26 mouse cellular contexts compared by ENCODE assay signal in genomic region chr11:69005193-69005592, GRCm38 (mm10). TPM values are rescaled to one million over a fixed set of nuclear protein-coding genes. Genes with fewer than 3 reads are reported as not detected.
DNase-seq lines count a peak whose midpoint lies in the region; ATAC-seq and TF ChIP-seq lines count a peak whose summit lies in the region.
"Had no signal": no experiment of that assay in that cellular context is flagged by ENCODE, and none has a peak within 500 bp of the region (broad histone marks: within the 10 kb centered on the region; RNA-seq: fewer than 3 reads in every experiment).

No protein-coding gene starts in this region.

- H3K4me3 ChIP-seq in forebrain, embryonic 13.5 days: no peak overlapping the region
- H3K4me3 ChIP-seq in forebrain, embryonic 11.5 days (ENCODE audit: low read depth, low read length): no peak overlapping the region
- no peak overlapping the region for H3K4me3 ChIP-seq in liver, embryonic 12.5 days
- no peak overlapping the region for H3K4me3 ChIP-seq in forebrain, embryonic 15.5 days
- H3K4me3 ChIP-seq in lung, postnatal 0 days (ENCODE audit: low read depth, low read length): no peak overlapping the region
- H3K4me3 ChIP-seq: forebrain, embryonic 10.5 days; heart, embryonic 15.5 days; limb, embryonic 13.5 days; neural tube, embryonic 15.5 days had no signal

- 88% methylated on average over 7 of the region's 7 CpGs for WGBS in forebrain, embryonic 13.5 days
- WGBS in forebrain, embryonic 11.5 days: 91% methylated on average over 7 of the region's 7 CpGs
- 44% methylated on average over 7 of the region's 7 CpGs for WGBS in liver, embryonic 12.5 days (ENCODE audit: insufficient replicate concordance)
- 87% methylated on average over 7 of the region's 7 CpGs for WGBS in forebrain, embryonic 15.5 days
- 83% methylated on average over 7 of the region's 7 CpGs for WGBS in lung, postnatal 0 days

- H3K4me2 ChIP-seq in forebrain, embryonic 13.5 days: no peak overlapping the region
- H3K4me2 ChIP-seq in forebrain, embryonic 11.5 days (ENCODE audit: low read depth, low read length, severe bottlenecking): no peak overlapping the region
- H3K4me2 ChIP-seq in liver, embryonic 12.5 days: peak overlapping the region; percentile 47
- H3K4me2 ChIP-seq in forebrain, embryonic 15.5 days (replicated peaks): no peak overlapping the region
- no peak overlapping the region for H3K4me2 ChIP-seq in lung, postnatal 0 days (replicated peaks; ENCODE audit: low read depth, low read length)
- H3K4me2 ChIP-seq: heart, embryonic 15.5 days; limb, embryonic 13.5 days; lung, embryonic 14.5 days; midbrain, embryonic 11.5 days; neural tube, embryonic 15.5 days had no signal

- no peaks in the 10 kb centered on the region for H3K27me3 ChIP-seq in forebrain, embryonic 13.5 days
- H3K27me3 ChIP-seq in forebrain, embryonic 11.5 days (ENCODE audit: control insufficient read depth, insufficient read depth, low read length): no peaks in the 10 kb centered on the region
- H3K27me3 ChIP-seq in liver, embryonic 12.5 days (replicated peaks): no peaks in the 10 kb centered on the region
- H3K27me3 ChIP-seq in forebrain, embryonic 15.5 days: no peaks in the 10 kb centered on the region
- no peaks in the 10 kb centered on the region for H3K27me3 ChIP-seq in lung, postnatal 0 days (replicated peaks; ENCODE audit: insufficient read depth, low read length)
- H3K27me3 ChIP-seq: heart, embryonic 15.5 days; limb, embryonic 13.5 days; neural tube, embryonic 15.5 days; Patski had no signal

- peaks cover 34% of the 10 kb centered on the region for H3K36me3 ChIP-seq in forebrain, embryonic 13.5 days (ENCODE audit: poor library complexity, severe bottlenecking)
- peaks cover 8% of the 10 kb centered on the region; the same call in 1 of the 2 replicates for H3K36me3 ChIP-seq in forebrain, embryonic 11.5 days (ENCODE audit: control insufficient read depth, insufficient read depth, low read length)
- peaks cover 49% of the 10 kb centered on the region for H3K36me3 ChIP-seq in liver, embryonic 12.5 days
- H3K36me3 ChIP-seq in forebrain, embryonic 15.5 days: peaks cover 23% of the 10 kb centered on the region
- H3K36me3 ChIP-seq in lung, postnatal 0 days (ENCODE audit: insufficient read depth, low read length): peaks cover 11% of the 10 kb centered on the region; the same call in 1 of the 2 replicates

- TF ChIP-seq EP300 in lung, postnatal 0 days (IDR thresholded peaks at IDR 0.05): no peak

- H3K9ac ChIP-seq in forebrain, embryonic 13.5 days: 0 out of 2 replicates have a peak overlapping the region, but pooled peaks have one; percentile 16
- H3K9ac ChIP-seq in forebrain, embryonic 11.5 days (ENCODE audit: low read length): no peak overlapping the region
- H3K9ac ChIP-seq in liver, embryonic 12.5 days: peak overlapping the region; percentile 27
- H3K9ac ChIP-seq in forebrain, embryonic 15.5 days (replicated peaks): no peak overlapping the region
- no peak overlapping the region for H3K9ac ChIP-seq in lung, postnatal 0 days (replicated peaks; ENCODE audit: low read depth)
- H3K9ac ChIP-seq: heart, embryonic 15.5 days; limb, embryonic 13.5 days; lung, embryonic 14.5 days; neural tube, embryonic 15.5 days had no signal

- no peak for DNase-seq in forebrain, embryonic 11.5 days (ENCODE audit: low spot score)
- peak; percentile 62 for DNase-seq in c-Kit-positive CD71-positive TER-119-positive erythroid progenitor cells, embryonic 14.5 days (ENCODE audit: low spot score)
- DNase-seq in yolk sac, embryonic 10.5 days (ENCODE audit: low spot score): no peak
- DNase-seq in lung, postnatal 0 days (ENCODE audit: low spot score): no peak
- DNase-seq: adrenal gland, postnatal 36 days; cerebellum, adult 9-10 months; heart, postnatal 36 days; kidney, adult 9 months; kidney, postnatal 14 days; layer of hippocampus, postnatal 36 days; lung, embryonic 14.5 days; right cerebral cortex, postnatal 25 days; spleen, adult 18-20 months had no signal

- no peak for TF ChIP-seq CTCF in lung, postnatal 0 days (IDR thresholded peaks at IDR 0.05)

- no peak for ATAC-seq in forebrain, embryonic 13.5 days
- ATAC-seq in forebrain, embryonic 11.5 days (replicated peaks; ENCODE audit: low FRiP score): no peak
- peak; percentile 79 for ATAC-seq in liver, embryonic 12.5 days
- ATAC-seq in megakaryocyte progenitor cell, adult 5-6 weeks (replicated peaks; ENCODE audit: poor library complexity): peak; percentile 51
- no peak for ATAC-seq in forebrain, embryonic 15.5 days (replicated peaks)
- ATAC-seq in lung, postnatal 0 days: no peak
- ATAC-seq: hindbrain, postnatal 0 days; intestine, embryonic 16.5 days; Patski had no signal

- H3K27ac ChIP-seq in forebrain, embryonic 13.5 days: no peak overlapping the region
- H3K27ac ChIP-seq in forebrain, embryonic 11.5 days (ENCODE audit: low read depth, low read length): no peak overlapping the region
- peak overlapping the region; percentile 77 for H3K27ac ChIP-seq in liver, embryonic 12.5 days
- H3K27ac ChIP-seq in forebrain, embryonic 15.5 days (replicated peaks): no peak overlapping the region
- H3K27ac ChIP-seq in lung, postnatal 0 days (ENCODE audit: low read length): no peak overlapping the region
- H3K27ac ChIP-seq: forebrain, embryonic 10.5 days; heart, embryonic 15.5 days; hindbrain, postnatal 0 days; limb, embryonic 13.5 days; macrophage; neural tube, embryonic 15.5 days had no signal

- H3K4me1 ChIP-seq in forebrain, embryonic 13.5 days: peaks cover 12% of the 10 kb centered on the region
- peaks cover 4% of the 10 kb centered on the region; the same call in 1 of the 2 replicates for H3K4me1 ChIP-seq in forebrain, embryonic 11.5 days (replicated peaks; ENCODE audit: control insufficient read depth, insufficient read depth, low read length)
- H3K4me1 ChIP-seq in liver, embryonic 12.5 days: peaks cover 50% of the 10 kb centered on the region
- peaks cover 13% of the 10 kb centered on the region for H3K4me1 ChIP-seq in forebrain, embryonic 15.5 days
- H3K4me1 ChIP-seq in lung, postnatal 0 days (ENCODE audit: insufficient read depth, low read depth, low read length): no peaks in the 10 kb centered on the region

- H3K9me3 ChIP-seq in forebrain, embryonic 13.5 days (replicated peaks): no peaks in the 10 kb centered on the region
- no peaks in the 10 kb centered on the region for H3K9me3 ChIP-seq in forebrain, embryonic 11.5 days (ENCODE audit: control insufficient read depth, low read length)
- no peaks in the 10 kb centered on the region for H3K9me3 ChIP-seq in liver, embryonic 12.5 days (replicated peaks)
- H3K9me3 ChIP-seq in forebrain, embryonic 15.5 days: no peaks in the 10 kb centered on the region
- no peaks in the 10 kb centered on the region for H3K9me3 ChIP-seq in lung, postnatal 0 days (ENCODE audit: low read length)
- H3K9me3 ChIP-seq: forebrain, embryonic 10.5 days; heart, embryonic 15.5 days; limb, embryonic 13.5 days; neural tube, embryonic 15.5 days had no signal

RNA-seq across cellular contexts. Expression of gene Pfas, which starts 3.1 kb away (rescaled TPM):
- 34.9 and 37.7 TPM in 2 replicates for polyA plus RNA-seq in forebrain, embryonic 13.5 days (2015; fragmentation: Nextera tagmentation; extraction: Ambion mirVana)
- 48.2 and 55.8 TPM in 2 replicates for polyA plus RNA-seq in forebrain, embryonic 11.5 days (2014; fragmentation: Nextera tagmentation; extraction: Ambion mirVana)
- polyA plus RNA-seq in liver, embryonic 12.5 days (2016; fragmentation: Nextera tagmentation; extraction: Ambion mirVana): 42.2 and 44.4 TPM in 2 replicates
- total RNA-seq in megakaryocyte progenitor cell, adult 5-6 weeks (2015): 24.8 and 31.3 TPM in 2 replicates
- total RNA-seq in megakaryocyte progenitor cell, adult 5-6 weeks (2017): 34.9 and 48.8 TPM in 2 replicates
- polyA plus RNA-seq in forebrain, embryonic 15.5 days (2015; fragmentation: Nextera tagmentation; extraction: Ambion mirVana): 22.5 and 26.3 TPM in 2 replicates
- 7.0 and 9.0 TPM in 2 replicates for polyA plus RNA-seq in lung, postnatal 0 days (2015; fragmentation: Nextera tagmentation; extraction: Ambion mirVana)

RNA-seq across cellular contexts. Expression of gene Ctc1, which starts 10.5 kb away (rescaled TPM):
- polyA plus RNA-seq in forebrain, embryonic 13.5 days (2015; fragmentation: Nextera tagmentation; extraction: Ambion mirVana): 55.6 and 67.4 TPM in 2 replicates
- 94.0 and 95.7 TPM in 2 replicates for polyA plus RNA-seq in forebrain, embryonic 11.5 days (2014; fragmentation: Nextera tagmentation; extraction: Ambion mirVana)
- 31.4 and 34.2 TPM in 2 replicates for polyA plus RNA-seq in liver, embryonic 12.5 days (2016; fragmentation: Nextera tagmentation; extraction: Ambion mirVana)
- total RNA-seq in megakaryocyte progenitor cell, adult 5-6 weeks (2015): 27.8 and 33.7 TPM in 2 replicates
- 21.2 and 27.2 TPM in 2 replicates for total RNA-seq in megakaryocyte progenitor cell, adult 5-6 weeks (2017)
- 65.9 and 67.8 TPM in 2 replicates for polyA plus RNA-seq in forebrain, embryonic 15.5 days (2015; fragmentation: Nextera tagmentation; extraction: Ambion mirVana)
- polyA plus RNA-seq in lung, postnatal 0 days (2015; fragmentation: Nextera tagmentation; extraction: Ambion mirVana): 12.2 and 12.3 TPM in 2 replicates

RNA-seq across cellular contexts. Expression of gene Rangrf, which starts 30.2 kb away (rescaled TPM):
- 46.8 and 49.3 TPM in 2 replicates for polyA plus RNA-seq in forebrain, embryonic 13.5 days (2015; fragmentation: Nextera tagmentation; extraction: Ambion mirVana)
- polyA plus RNA-seq in forebrain, embryonic 11.5 days (2014; fragmentation: Nextera tagmentation; extraction: Ambion mirVana): 64.8 and 67.8 TPM in 2 replicates
- 54.7 and 61.0 TPM in 2 replicates for polyA plus RNA-seq in liver, embryonic 12.5 days (2016; fragmentation: Nextera tagmentation; extraction: Ambion mirVana)
- total RNA-seq in megakaryocyte progenitor cell, adult 5-6 weeks (2015): 91.0 and 123 TPM in 2 replicates
- total RNA-seq in megakaryocyte progenitor cell, adult 5-6 weeks (2017): 46.3 and 54.1 TPM in 2 replicates
- polyA plus RNA-seq in forebrain, embryonic 15.5 days (2015; fragmentation: Nextera tagmentation; extraction: Ambion mirVana): 37.0 and 39.3 TPM in 2 replicates
- 16.0 and 18.3 TPM in 2 replicates for polyA plus RNA-seq in lung, postnatal 0 days (2015; fragmentation: Nextera tagmentation; extraction: Ambion mirVana)

RNA-seq across cellular contexts. Expression of gene Slc25a35, which starts 37.3 kb away (rescaled TPM):
- 1.2 and 1.4 TPM in 2 replicates for polyA plus RNA-seq in forebrain, embryonic 13.5 days (2015; fragmentation: Nextera tagmentation; extraction: Ambion mirVana)
- polyA plus RNA-seq in forebrain, embryonic 11.5 days (2014; fragmentation: Nextera tagmentation; extraction: Ambion mirVana): 1.6 and 2.4 TPM in 2 replicates
- 0.87 and 0.90 TPM in 2 replicates for polyA plus RNA-seq in liver, embryonic 12.5 days (2016; fragmentation: Nextera tagmentation; extraction: Ambion mirVana)
- 2.2 and 2.8 TPM in 2 replicates for total RNA-seq in megakaryocyte progenitor cell, adult 5-6 weeks (2015)
- 0.30 and 0.75 TPM in 2 replicates for total RNA-seq in megakaryocyte progenitor cell, adult 5-6 weeks (2017)
- polyA plus RNA-seq in forebrain, embryonic 15.5 days (2015; fragmentation: Nextera tagmentation; extraction: Ambion mirVana): 1.5 and 1.7 TPM in 2 replicates
- 4.3 and 5.5 TPM in 2 replicates for polyA plus RNA-seq in lung, postnatal 0 days (2015; fragmentation: Nextera tagmentation; extraction: Ambion mirVana)

RNA-seq across cellular contexts. Expression of gene Aurkb, which starts 40.3 kb away (rescaled TPM):
- 143 and 149 TPM in 2 replicates for polyA plus RNA-seq in forebrain, embryonic 13.5 days (2015; fragmentation: Nextera tagmentation; extraction: Ambion mirVana)
- 199 and 209 TPM in 2 replicates for polyA plus RNA-seq in forebrain, embryonic 11.5 days (2014; fragmentation: Nextera tagmentation; extraction: Ambion mirVana)
- polyA plus RNA-seq in liver, embryonic 12.5 days (2016; fragmentation: Nextera tagmentation; extraction: Ambion mirVana): 142 TPM in 2 replicates
- 100 and 103 TPM in 2 replicates for total RNA-seq in megakaryocyte progenitor cell, adult 5-6 weeks (2015)
- total RNA-seq in megakaryocyte progenitor cell, adult 5-6 weeks (2017): 103 and 128 TPM in 2 replicates
- 68.3 and 81.8 TPM in 2 replicates for polyA plus RNA-seq in forebrain, embryonic 15.5 days (2015; fragmentation: Nextera tagmentation; extraction: Ambion mirVana)
- polyA plus RNA-seq in lung, postnatal 0 days (2015; fragmentation: Nextera tagmentation; extraction: Ambion mirVana): 6.5 and 9.1 TPM in 2 replicates

Comparison
In these comparisons a context has a peak if more than half of its experiments do, and no peak if none do; other contexts are left out.
1. H3K9ac ChIP-seq: peak in forebrain, embryonic 13.5 days (single experiment) and liver, embryonic 12.5 days (single experiment); none in forebrain, embryonic 11.5 days (single experiment), forebrain, embryonic 15.5 days (single experiment) and lung, postnatal 0 days (single experiment).
2. ATAC-seq: peak in liver, embryonic 12.5 days (single experiment) and megakaryocyte progenitor cell, adult 5-6 weeks (single experiment); none in forebrain, embryonic 13.5 days (single experiment), forebrain, embryonic 11.5 days (single experiment), forebrain, embryonic 15.5 days (single experiment) and lung, postnatal 0 days (single experiment).